Mouse (Mus musculus) pancreas, adult 10 weeks (tissue): ENCODE results near the gene Trim31. TPM values are rescaled to one million over a fixed set of nuclear protein-coding genes. Genes with fewer than 3 reads are reported as not detected.

Experiments used
- polyA plus RNA-seq: library from polyadenylated mRNA; stranded (reverse); fragments of 350-450 nt; fragmentation: Illumina TruSeq; extraction: RNeasy Lipid Tissue Mini Kit (QIAGEN cat#74804); gene quantifications from one replicate; pipeline ENCODE4 v1.2.3, GENCODE M21; 2015; ENCODE audit warnings: low read depth, low replicate concordance; ENCODE audit not compliant: insufficient read depth

Gene Trim31
- not detected for polyA plus RNA-seq

GRCm38 (mm10) chr17:36897552-36898205, at the start of gene Trim31:
Trim31 (plus strand) TSS chr17:36898118.

GRCm38 (mm10) chr17:36866719-36867527, 31.0 kb upstream of the Trim31 start, which contains the start of gene Trim15:
Trim15 (minus strand) TSS chr17:36867210.

GRCm38 (mm10) chr17:36869284-36869954, 28.5 kb upstream of the Trim31 start, which contains the start of gene Trim10:
Trim10 (plus strand) TSS chr17:36869574.

GRCm38 (mm10) chr17:36890073-36890903, 7.6 kb upstream of the Trim31 start, which contains the start of gene Trim40:
Trim40 (minus strand) TSS chr17:36890123.

GRCm38 (mm10) chr17:36942791-36943471, 45.0 kb downstream of the Trim31 start, which contains the start of gene Rnf39:
Rnf39 (plus strand) TSS chr17:36942918.

GRCm38 (mm10) chr17:36950981-36951947, 53.3 kb downstream of the Trim31 start, which contains the start of gene Ppp1r11:
Ppp1r11 (minus strand) TSS chr17:36951741.

GRCm38 (mm10) chr17:36957999-36958743, 60.3 kb downstream of the Trim31 start, which contains the start of the genes Znrd1 and Znrd1as:
Znrd1 (minus strand) TSS chr17:36958559.
Znrd1as (plus strand) TSS chr17:36958592.

Other genes with a start within 250 kb of the Trim31 start
- not detected for gene H2-M1, start 225.9 kb upstream of the Trim31 start, polyA plus RNA-seq
- gene H2-M10.5, start 125.2 kb upstream of the Trim31 start, polyA plus RNA-seq, result not detected
- not detected for gene H2-M10.6, start 85.9 kb upstream of the Trim31 start, polyA plus RNA-seq
- gene Trim26, start 61.0 kb upstream of the Trim31 start, polyA plus RNA-seq, result 9.4 TPM
- gene Trim15, start 30.9 kb upstream of the Trim31 start, polyA plus RNA-seq, result not detected
- gene Trim10, start 28.5 kb upstream of the Trim31 start, polyA plus RNA-seq, result not detected
- not detected for gene Trim40, start 8.0 kb upstream of the Trim31 start, polyA plus RNA-seq
- gene Rnf39, start 44.8 kb downstream of the Trim31 start, polyA plus RNA-seq, result 2.1 TPM
- 11.8 TPM for gene Ppp1r11, start 53.6 kb downstream of the Trim31 start, polyA plus RNA-seq
- 20.8 TPM for gene Znrd1, start 60.4 kb downstream of the Trim31 start, polyA plus RNA-seq
- 2.8 TPM for gene Znrd1as, start 60.5 kb downstream of the Trim31 start, polyA plus RNA-seq
- not detected for gene 2410137M14Rik, start 83.1 kb downstream of the Trim31 start, polyA plus RNA-seq
- gene H2-M5, start 91.4 kb downstream of the Trim31 start, polyA plus RNA-seq, result not detected
- gene Zfp57, start 103.0 kb downstream of the Trim31 start, polyA plus RNA-seq, result 3.3 TPM
- not detected for gene Mog, start 125.3 kb downstream of the Trim31 start, polyA plus RNA-seq
- 12.4 TPM for gene Gabbr1, start 147.8 kb downstream of the Trim31 start, polyA plus RNA-seq
- not detected for gene Olfr90, start 190.4 kb downstream of the Trim31 start, polyA plus RNA-seq
- gene Olfr91, start 200.2 kb downstream of the Trim31 start, polyA plus RNA-seq, result not detected
- not detected for gene Olfr92, start 222.0 kb downstream of the Trim31 start, polyA plus RNA-seq